Mouse (Mus musculus) brain, embryonic 14.5 days (tissue): ENCODE results near the gene Mob3c.

Experiments used
- CTCF ChIP-seq: fragments of 200-500 bp; IDR thresholded peaks from 2 replicates; pipeline ENCODE4 v1.5.1; 2012; ENCODE audit warnings: inconsistent platforms, mild to moderate bottlenecking, moderate library complexity, borderline replicate concordance; ENCODE audit not compliant: insufficient read depth, insufficient read length; ENCODE audit errors: extremely low read depth
- POLR2A ChIP-seq: fragments of 200-500 bp; IDR thresholded peaks from 2 replicates; pipeline ENCODE4 v1.6.1; 2012; ENCODE audit warnings: mild to moderate bottlenecking, inconsistent platforms, borderline replicate concordance; ENCODE audit not compliant: poor library complexity, insufficient read depth, insufficient read length, severe bottlenecking; ENCODE audit errors: extremely low read depth

DNA sequence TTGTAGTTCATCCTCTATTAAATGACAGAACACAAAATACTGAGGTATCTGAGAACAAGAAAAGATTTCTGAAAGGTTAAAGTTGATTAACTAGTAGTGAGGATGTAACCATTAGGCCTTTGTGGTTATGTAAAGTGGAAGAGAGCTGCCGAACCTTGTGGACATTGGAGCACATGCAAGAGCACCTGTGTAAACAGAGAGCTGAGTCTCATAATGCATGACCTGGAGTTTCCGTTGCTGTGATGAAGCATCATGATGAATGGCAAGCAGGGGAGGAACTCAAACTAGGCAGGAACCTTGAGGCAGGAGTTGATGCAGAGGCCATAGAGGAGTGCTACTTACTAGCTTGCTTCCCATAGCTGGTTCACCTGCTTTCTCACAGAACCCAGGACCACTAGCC is 22.7 kb downstream of the Mob3c start:
- TF ChIP-seq POLR2A, result no peak
- no peak for TF ChIP-seq CTCF
